Mouse (Mus musculus): ENCODE measurements around the gene Clmn. TPM values are rescaled to one million over a fixed set of nuclear protein-coding genes. Genes with fewer than 3 reads are reported as not detected.

The Clmn gene
- polyA plus RNA-seq, 2 experiments from 2014 or later, result 0.04 TPM; not detected in 1

GRCm38 (mm10) chr12:104810923-104811443 lies 53.9 kb downstream of the Clmn start:
- ATAC-seq, result no peak

- ATAC-seq, result no peak
These were observed 56.3 kb downstream of the Clmn start for GRCm38 (mm10) chr12:104808421-104809067.

- no peak for ATAC-seq
These were observed 58.0 kb downstream of the Clmn start for GRCm38 (mm10) chr12:104806680-104807375.

- no peak for ATAC-seq
These were observed 63.2 kb downstream of the Clmn start for GRCm38 (mm10) chr12:104801494-104802260.

GRCm38 (mm10) chr12:104799365-104799764 lies 65.5 kb downstream of the Clmn start:
- no peak for ATAC-seq

- no peak for ATAC-seq
These were observed 67.0 kb downstream of the Clmn start for GRCm38 (mm10) chr12:104797905-104798304.

GRCm38 (mm10) chr12:104796635-104797378 lies 68.1 kb downstream of the Clmn start:
- no peak for ATAC-seq

GRCm38 (mm10) chr12:104794957-104795356 lies 69.9 kb downstream of the Clmn start:
- ATAC-seq, result no peak

- no peak for ATAC-seq
These were observed 71.4 kb downstream of the Clmn start for GRCm38 (mm10) chr12:104793486-104793885.

GRCm38 (mm10) chr12:104777603-104778002 lies 87.3 kb downstream of the Clmn start:
- ATAC-seq, result no peak

GRCm38 (mm10) chr12:104771941-104772340 lies 92.9 kb downstream of the Clmn start:
- no peak for ATAC-seq

GRCm38 (mm10) chr12:104769201-104769785 lies 95.6 kb downstream of the Clmn start:
- ATAC-seq, result no peak

GRCm38 (mm10) chr12:104767183-104767582 lies 97.7 kb downstream of the Clmn start:
- no peak for ATAC-seq

- ATAC-seq, result no peak
These were observed 99.1 kb downstream of the Clmn start for GRCm38 (mm10) chr12:104765761-104766160.

GRCm38 (mm10) chr12:104765116-104765515 lies 99.8 kb downstream of the Clmn start:
- no peak for ATAC-seq

- ATAC-seq, result no peak
These were observed 101.0 kb downstream of the Clmn start for GRCm38 (mm10) chr12:104763918-104764317.

GRCm38 (mm10) chr12:104761411-104761810 lies 103.5 kb downstream of the Clmn start:
- no peak for ATAC-seq

- no peak for ATAC-seq
These were observed 106.8 kb downstream of the Clmn start for GRCm38 (mm10) chr12:104758066-104758465.

GRCm38 (mm10) chr12:104753686-104754085 lies 111.2 kb downstream of the Clmn start:
- no peak for ATAC-seq

GRCm38 (mm10) chr12:104751814-104752765 lies 112.8 kb downstream of the Clmn start, which contains the start of gene Dicer1:
TSS of gene Dicer1 (minus strand) at chr12:104751952.
- ATAC-seq, result peak; percentile 91

- peak; percentile 7 for ATAC-seq
These were observed 113.5 kb downstream of the Clmn start for GRCm38 (mm10) chr12:104751331-104751813.

All from activated CD4-positive, CD25-positive, alpha-beta regulatory T cell, adult 4 months (primary cell).